Mouse (Mus musculus) liver, adult 2 months (tissue): ENCODE measurements at regions not wholly inside any gene's neighbourhood (a gene's known extent, or its start where the extent isn't known, plus 50 kb on each side); places are given as distances from the start of the nearest gene placed in this dataset.

Source experiments
- CTCF ChIP-seq: fragments of 200-500 bp; IDR thresholded peaks from 2 replicates; pipeline ENCODE4 v1.5.1; 2011; ENCODE audit warnings: low read depth, low read length, control low read depth
- POLR2A ChIP-seq: fragments of 200-500 bp; IDR thresholded peaks from 2 replicates; pipeline ENCODE4 v1.6.1; 2011; ENCODE audit warnings: low read length, control low read depth; ENCODE audit not compliant: insufficient read depth; ENCODE audit errors: extremely low read depth

GRCm38 (mm10) chr5:43050961-43051517 lies 181.9 kb upstream of the Cpeb2 start:
- TF ChIP-seq POLR2A (no peak), CTCF (no peak)
